Mouse (Mus musculus) erythroblast, embryonic 14.5 days (primary cell): ENCODE results near the gene Ryr2.

Source experiments
- GATA1 ChIP-seq: IDR thresholded peaks from 2 replicates; pipeline ENCODE4 v1.6.1; 2012; ENCODE audit warnings: low read length, inconsistent platforms, mixed read lengths
- TAL1 ChIP-seq: IDR thresholded peaks from 3 replicates; pipeline ENCODE4 v1.6.1; 2012; ENCODE audit warnings: low read length, inconsistent platforms, mixed read lengths

GRCm38 (mm10) chr13:11662815-11663214, 443.9 kb downstream of the Ryr2 start:
- no peak for TF ChIP-seq TAL1
- TF ChIP-seq GATA1 = no peak
